Mouse (Mus musculus) cerebellum, postnatal 10 days (tissue): ENCODE results near the gene Spata31d1b.
A peak's percentile ranks its signal among the peaks of the same experiment; 100 is the strongest.
"Not testable (repeated sequence)": the region's sequence is repeated elsewhere in the genome, so short reads cannot be mapped to it uniquely, and the experiment has no call there.

Experiments
- DNase-seq, 2 experiments: peaks; one replicate each; pipeline ENCODE4 v3.0.0; 2021; ENCODE audit warnings: mixed read lengths in 2 of 2

The Spata31d1b gene

DNA sequence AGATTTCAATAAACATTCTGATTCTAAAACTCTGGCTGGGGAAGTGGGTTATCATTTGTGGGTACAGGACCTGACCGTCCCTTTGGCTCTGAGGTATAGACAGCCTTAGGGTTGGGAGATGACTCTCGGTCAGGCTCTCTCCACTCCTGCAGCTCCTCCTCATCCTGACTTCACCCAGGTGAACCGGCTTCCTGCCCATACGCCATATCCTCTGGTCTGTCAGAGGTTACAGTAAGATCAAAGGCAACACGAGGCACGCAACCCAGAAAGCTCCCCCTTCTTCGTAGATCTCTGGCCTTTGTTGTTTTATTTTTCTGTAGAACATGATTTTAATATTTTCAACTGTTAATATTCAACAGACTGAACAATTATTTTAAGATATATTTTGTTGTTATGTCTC lies 16.3 kb upstream of the Spata31d1b start:
- DNase-seq: no peak

DNA sequence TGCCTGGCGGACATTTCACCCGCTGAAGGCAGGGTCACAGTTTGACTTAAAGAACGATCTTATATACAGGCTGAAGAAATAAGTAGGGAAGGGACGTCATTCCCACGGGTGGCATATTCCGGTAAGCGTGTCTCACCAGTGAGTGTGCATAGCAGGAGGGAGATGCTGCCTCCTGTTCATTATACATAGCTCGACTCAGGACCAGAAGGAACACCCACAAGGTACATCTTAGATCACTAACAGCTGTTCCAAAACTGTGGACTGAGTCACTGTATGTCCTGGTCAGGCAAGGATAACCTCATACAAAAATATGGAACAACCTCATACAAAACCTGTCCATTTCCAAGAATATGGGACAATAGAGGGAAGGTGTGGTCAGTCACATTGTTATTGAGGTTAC lies 13.0 kb upstream of the Spata31d1b start:
- no peak for DNase-seq

DNA sequence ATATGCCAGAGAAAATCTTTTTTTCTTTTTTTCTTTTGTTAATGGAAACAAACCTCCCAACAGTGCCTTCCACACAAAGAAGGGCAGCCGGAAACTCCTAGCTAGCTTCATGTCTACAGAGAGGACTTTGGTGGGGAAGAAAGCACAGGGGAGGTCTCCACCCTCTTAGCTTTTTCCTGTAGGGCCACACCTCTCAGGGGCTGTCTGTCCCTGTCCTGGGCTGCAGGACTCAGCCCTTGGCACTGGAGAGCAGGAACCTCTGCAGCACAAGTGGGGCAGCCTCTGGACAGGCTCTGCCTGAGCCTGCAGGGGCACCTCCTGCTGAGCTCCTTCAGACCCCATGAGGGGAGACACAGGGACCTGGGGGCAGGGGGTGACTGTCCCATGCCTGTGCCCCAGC lies 11.9 kb upstream of the Spata31d1b start:
- DNase-seq: not testable (repeated sequence)

DNA sequence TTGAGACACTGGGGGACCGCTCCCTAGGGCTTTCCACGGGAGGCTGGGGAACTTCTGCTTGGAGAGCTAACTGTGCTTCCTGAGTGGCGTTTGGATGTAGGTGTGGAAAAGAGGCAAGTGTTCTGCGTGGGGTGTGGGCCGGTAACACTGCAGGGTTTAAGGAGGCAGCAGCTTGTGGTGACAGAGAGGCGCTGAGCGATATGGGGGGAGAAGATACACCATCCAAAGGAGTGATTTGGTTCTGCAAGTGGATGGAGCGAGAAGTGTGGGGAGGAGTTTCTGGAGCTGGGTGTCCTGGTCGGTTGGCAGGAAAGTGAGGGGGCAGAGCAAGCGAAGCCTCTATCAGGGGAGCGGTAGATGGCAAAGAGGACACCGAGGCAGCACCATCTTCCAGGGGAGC lies 8.6 kb upstream of the Spata31d1b start:
- DNase-seq: no peak

DNA sequence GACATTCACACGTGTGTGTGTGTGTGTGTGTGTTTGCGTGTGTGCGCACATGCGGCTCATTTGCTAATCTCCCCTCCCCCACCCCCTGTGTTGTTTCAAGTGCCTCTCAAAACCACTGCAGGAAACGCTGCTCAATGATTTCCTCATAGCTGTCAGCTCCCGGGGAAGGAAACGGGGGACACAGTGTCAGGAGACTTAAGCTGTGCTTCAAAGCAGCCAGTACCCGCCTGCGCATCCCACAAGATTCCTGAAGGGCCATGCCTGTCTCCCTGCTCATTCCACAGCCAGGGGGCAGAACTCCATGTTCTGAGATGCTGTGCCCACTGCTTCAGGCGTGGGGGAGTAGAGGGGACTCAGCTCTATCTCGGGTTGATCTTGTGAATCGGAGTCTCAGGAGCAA lies 7.5 kb upstream of the Spata31d1b start:
- DNase-seq: no peak

DNA sequence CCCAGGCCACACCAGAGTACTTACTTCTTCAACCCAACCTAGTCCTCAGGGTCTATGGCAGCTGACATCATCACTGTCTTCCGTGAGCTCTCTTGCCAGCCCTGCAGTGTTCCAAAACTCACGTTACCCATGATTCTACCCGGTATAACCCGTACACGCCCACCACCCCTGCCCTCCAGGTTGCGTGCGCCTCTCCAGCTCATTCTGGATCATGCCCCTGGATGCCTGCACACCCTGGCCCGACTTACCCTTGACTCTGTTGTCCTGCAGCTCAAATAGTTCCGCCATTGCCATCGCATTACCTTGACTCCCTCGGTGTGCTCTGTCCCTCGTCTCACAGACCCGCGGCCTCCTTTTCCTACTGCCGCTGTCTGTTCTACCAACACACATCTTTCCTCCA lies 1.9 kb upstream of the Spata31d1b start, which contains the start of gene Spata31d1a:
Gene Spata31d1a (minus strand): TSS at position 101 of the 400 bp plus-strand sequence.
- no peak for DNase-seq

DNA sequence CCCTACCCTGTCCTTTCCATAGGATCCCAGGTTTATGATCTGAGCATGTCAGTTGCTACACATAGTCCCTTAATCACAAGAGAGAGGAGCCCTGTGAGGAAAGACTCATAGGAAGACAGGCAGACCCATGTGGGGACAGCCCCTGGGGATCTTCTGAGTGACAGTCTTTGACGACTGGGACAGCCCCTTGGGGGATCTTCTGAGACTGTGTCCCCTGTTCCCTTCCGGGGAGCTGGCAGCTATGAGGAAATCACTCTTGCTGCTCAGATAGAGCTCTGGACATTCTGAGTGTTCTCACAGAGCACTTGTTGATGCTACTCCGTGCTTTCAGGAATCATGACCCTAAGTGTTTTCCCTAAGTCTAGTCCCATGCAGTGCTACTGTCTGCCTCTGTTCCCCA lies 1.6 kb downstream of the Spata31d1b start:
- DNase-seq: no peak

DNA sequence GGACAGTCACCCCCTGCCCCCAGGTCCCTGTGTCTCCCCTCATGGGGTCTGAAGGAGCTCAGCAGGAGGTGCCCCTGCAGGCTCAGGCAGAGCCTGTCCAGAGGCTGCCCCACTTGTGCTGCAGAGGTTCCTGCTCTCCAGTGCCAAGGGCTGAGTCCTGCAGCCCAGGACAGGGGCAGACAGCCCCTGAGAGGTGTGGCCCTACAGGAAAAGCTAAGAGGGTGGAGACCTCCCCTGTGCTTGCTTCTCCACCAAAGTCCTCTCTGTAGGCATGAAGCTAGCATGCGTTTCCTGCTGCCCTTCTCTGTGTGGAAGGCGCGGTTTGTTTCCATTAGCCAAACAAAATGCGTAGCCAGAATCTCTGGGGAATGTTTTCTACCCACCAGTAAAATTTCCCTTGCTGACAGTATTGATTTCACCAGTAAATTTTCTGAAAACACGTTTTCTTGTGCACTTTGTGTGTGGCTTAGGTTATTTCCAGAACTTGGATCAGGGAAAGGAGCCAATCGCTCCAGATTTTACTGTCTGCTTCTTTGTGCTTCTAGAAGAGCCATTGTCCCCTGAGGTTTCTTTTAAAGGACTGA lies 6.9 kb downstream of the Spata31d1b start:
- not testable (repeated sequence) for DNase-seq

DNA sequence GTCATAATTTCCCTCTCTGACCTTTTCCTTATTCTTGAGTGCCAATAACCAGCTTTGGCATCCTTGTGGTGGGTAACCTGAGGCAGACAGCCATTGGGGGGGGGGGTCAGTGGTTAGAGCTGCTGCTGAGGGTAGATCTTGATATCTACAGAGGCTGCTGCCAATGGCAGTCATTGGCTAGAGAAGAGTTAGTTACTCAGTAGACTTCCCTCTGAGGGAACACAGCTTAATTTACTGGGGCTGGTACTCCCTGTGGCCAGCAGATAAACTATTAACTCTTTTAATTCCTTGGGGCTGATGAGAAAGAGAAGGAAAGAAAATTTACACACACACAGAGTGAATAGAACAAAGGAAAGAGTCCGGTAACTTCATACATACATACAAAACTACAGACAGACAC lies 7.4 kb downstream of the Spata31d1b start:
- DNase-seq: no peak

DNA sequence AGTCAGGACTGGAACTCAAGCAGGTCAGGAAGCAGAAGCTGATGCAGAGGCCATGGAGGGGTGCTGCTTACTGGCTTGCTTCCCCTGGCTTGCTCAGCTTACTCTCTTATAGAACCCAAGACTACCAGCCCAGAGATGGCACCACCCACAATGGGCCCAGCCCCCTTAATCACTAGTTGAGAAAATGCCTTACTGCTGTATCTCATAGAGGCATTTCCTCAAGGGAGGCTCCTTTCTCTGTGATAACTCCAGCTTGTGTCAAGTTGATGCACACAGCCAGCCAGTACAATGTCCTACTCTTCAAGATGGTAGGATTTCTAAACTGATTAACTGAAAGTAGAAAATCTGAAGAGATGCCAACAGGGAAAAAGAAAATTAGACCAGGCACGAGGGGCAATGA lies 10.0 kb downstream of the Spata31d1b start:
- not testable (repeated sequence) for DNase-seq

DNA sequence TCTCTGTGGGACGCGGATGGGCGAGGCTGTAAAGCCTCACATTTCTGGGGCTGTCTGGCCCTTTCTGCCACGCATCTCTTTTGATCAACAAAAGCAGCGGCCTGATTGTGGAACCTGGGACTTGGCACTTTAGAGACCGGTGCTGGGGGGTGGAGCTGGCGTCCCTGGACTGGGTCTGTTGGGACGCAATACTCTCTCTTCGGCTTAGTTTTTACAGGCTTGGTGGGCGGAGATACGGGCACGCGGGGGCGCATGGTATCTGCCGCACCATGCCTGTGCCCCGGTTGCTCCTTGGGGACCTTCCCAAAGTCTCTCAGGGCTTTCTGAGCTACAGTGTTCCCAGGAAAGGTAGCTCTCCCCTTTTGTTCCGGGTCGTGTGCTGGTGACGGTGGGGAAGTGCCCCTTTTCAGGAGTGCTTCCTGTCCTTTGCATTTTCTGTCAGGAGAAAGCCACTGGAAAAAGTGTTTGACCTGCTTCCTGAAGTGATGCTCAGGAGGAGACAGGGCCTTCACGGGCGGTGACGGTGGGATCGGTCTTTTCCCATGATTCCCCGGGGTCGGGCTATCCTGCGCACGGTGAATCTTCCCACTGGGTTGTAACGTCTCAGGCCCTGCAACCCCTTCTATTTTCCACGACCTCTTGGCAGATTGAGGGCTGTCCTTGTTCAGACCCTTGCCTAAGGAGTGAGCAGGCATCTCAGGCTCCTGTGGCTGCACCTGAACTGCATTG lies 14.2 kb downstream of the Spata31d1b start:
- no peak for DNase-seq

DNA sequence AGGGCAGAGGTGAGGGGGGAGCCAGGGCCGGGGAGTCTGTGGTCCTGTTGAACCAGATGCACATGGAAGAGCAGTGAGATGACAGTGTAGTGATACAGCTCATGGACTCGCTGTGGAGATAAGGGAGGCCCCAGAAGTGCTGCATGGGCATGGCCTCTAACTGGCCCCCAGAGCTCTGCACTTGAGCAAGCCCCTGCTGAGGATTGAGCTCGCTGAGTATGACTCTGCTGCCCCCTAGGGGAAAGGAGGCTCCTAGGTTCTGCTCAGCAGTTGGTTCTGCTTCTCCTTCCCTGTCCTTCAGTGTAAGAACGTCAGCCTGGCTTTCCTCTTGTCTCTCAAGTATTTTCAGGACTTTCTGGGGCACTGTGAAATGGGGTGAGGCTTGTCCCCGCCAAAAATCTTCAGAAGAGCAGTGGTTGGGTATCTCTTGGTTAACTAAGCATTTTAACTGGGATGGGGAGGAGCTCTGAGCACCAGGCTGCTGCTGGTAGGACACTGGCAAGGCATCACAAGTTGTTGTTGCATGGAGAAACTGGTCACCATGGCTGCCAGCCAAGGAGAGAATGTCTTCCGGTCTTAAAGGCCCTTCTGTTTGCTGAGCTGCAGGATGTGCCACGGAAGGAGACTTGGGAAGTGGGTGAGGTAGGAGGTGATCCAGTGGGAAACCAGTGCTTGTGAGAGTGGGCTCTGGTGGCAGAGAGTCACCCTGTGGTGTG lies 16.5 kb downstream of the Spata31d1b start:
- DNase-seq: peak; percentile 90 to 94

DNA sequence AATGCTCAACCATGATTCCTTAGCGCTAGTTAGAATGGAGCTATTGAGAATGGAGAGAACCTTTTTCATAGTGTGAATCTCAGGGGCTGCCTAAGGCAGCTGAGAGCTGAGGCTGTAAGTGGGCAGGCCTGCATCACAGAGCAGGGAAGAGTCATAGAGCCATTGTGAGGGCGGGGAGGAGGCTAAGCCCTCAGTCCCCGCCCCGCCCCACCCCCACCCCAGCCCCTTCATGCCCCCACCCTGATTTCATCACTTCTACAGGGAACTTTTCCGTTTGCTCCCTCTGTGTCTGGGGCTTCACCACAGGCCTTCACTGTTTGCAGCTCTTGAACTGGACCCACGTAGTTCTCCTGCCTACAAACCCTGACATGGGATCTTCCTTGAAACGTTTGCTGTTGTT lies 19.6 kb downstream of the Spata31d1b start, which contains the start of gene Spata31d1d:
Gene Spata31d1d (minus strand): TSS at position 101 of the 400 bp plus-strand sequence.
- DNase-seq: no peak

DNA sequence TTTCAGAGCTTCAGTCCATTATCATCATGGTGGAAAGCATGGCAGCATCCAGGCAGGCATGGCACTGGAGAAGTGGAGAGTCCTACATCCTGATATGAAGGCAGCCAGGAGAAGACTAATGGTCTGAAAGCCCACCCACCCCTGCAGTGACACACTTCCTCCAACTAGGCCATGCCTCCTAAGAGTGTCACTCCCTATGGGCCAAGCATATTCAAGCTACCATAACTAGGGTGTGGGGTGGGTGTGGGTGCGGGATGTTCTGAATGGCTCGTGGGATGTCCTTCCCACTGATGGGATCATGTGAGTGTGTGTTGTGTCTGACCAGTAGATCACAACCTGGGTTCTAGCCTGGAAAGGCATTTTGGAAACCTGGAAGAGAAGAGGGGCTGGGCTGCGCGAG lies 21.9 kb downstream of the Spata31d1b start:
- DNase-seq: no peak

DNA sequence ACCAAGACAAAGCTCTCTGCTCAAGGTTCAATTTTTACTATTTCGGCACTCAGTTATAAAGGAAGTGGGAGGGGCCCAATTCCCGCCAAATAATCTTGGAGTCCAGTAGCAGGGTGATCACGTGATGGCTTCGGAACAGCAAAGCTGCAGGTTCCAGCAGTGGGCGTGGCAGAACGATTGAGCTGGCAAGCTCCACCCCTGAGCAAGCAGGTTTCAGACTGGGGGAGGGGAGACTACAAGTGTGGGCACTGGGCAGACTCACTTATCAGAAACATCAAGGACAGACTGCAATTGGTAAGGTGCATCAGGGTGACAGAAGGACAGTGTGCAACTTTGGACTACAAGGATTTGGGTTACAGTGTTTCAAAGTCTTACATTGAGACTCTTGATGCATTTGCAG lies 22.3 kb downstream of the Spata31d1b start:
- not testable (repeated sequence) for DNase-seq

DNA sequence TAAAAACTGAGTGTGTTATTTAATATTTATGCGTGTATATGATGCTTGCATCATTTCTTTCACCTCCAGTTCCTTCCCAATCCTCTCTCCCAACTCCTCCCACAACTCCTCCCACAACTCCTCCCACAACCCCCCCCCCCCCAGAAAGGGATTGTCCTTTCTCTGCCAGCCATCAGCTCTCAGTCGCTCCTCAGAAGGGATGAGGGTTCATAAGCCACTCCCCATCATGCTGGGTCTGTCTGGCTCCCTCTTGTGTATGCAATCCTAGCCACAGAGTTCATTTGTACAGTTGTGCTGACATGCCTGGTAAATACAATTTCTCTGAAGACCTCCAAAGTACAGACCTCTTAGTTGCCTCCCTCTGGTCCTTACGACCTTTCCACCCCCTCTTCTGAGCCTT lies 23.1 kb downstream of the Spata31d1b start:
- DNase-seq: no peak

DNA sequence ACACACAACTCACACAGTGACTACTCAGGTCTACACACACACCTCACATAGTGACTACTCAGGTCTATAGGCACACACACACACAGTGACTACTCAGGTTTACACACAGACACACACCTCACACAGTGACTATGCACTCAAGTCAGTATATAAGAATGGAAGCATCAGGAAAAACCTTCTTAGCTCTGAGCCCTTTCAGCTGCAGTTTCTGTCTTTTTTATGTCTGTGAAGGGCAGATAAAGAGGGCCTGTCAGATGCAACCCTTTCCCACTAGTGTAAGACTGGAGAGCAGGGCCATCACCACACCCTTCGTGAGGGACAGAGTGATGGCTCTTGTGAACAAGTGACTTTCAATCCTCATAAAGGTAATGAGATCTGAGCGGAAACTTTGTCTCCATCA lies 26.4 kb downstream of the Spata31d1b start:
- no peak for DNase-seq

DNA sequence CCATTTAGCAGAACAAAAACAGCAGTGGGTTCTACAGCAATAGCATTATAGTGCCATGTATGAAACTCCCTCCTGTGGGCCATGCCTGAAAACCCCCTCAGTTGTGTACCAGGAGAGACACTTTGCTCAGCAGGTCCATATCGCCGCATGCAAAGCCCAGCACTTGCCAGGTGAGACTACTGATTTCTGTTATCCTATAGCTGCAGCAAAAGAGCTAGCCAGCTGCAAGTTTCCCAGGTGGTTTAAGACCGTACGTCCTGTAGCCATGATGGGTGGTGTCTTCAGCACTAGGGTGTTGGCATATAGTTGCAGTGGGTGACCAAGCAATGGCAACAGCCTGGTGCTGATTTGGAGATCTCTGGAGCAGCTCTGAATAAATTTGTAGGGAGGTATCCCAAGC lies 27.3 kb downstream of the Spata31d1b start:
- DNase-seq: no peak

DNA sequence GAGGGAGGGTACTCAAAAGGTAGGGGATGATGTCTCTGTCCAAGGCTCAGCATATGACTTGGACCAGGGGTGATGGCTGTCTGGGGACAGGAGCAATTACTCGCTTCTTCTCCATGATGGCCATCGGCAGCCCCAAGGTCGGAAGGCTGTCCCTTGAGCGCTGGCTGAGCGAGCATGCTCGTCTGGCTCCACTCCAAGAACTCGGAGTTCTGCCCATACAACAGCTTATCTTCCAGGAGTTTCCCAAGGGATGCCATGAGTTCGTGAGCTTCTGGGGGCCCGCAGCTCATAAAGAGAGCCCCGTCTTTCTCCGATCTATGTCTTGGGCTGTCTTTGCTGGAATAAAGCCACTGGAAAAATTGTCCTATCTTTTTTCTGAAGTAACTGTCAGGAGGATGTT lies 29.0 kb downstream of the Spata31d1b start:
- peak; percentile 45 to 46 for DNase-seq

DNA sequence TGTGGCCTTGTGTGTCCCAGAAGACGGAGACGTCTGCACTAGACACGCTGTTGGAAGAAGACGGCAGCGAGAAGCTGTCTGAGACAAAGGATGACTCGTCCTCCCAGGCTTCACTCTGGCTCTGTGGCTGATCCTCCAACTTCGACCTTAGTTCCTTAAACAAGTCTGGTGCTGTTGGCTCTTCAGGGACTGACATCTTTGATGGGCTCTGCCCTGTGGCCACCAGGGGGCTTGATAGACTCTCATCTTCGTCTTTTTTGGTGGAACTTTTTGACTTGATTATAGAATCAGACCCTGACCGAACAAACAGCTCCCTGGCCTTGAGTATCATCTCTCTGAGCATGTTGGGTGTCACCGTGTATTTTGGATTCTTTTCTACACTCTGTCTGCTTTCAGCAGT lies 29.6 kb downstream of the Spata31d1b start:
- no peak for DNase-seq

DNA sequence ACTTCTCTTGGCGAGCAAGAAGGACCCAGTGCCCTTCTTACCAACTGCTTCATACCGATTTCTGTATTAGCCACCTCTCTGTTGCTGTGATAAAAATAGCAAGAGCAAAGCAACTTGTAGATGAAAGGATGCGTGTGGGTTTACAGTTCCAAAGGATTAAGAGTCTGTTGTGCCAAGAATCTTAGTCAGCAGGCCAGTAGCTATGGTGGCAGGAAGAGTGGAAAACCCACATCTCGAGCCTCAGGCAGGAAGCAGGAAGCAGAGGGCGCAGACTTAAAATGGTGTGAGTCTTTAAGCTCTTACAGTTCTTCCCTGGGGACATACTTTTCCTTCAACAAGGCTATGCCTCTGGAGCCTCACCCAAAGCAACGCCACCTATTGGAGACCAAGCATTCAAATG lies 33.4 kb downstream of the Spata31d1b start:
- DNase-seq: no peak

DNA sequence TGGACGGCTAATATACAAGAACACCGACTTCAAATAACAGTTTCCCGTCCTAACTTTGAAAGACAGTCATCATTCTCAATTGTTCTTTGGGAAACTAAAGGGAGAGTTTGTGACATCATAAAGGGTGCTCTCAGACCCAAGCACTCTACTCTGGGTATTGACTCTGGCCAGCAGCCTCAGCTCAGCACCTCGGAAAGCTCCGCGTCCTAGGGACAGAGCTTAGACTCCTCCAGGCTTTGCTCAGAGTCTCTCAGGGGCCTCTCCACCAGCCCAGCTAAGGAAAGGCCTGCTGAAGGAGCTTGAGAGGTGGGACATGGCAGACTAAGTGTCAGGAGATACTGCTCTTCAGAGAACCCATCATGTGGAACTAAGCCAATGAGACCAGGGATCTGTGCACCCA lies 34.1 kb downstream of the Spata31d1b start:
- DNase-seq: no peak

DNA sequence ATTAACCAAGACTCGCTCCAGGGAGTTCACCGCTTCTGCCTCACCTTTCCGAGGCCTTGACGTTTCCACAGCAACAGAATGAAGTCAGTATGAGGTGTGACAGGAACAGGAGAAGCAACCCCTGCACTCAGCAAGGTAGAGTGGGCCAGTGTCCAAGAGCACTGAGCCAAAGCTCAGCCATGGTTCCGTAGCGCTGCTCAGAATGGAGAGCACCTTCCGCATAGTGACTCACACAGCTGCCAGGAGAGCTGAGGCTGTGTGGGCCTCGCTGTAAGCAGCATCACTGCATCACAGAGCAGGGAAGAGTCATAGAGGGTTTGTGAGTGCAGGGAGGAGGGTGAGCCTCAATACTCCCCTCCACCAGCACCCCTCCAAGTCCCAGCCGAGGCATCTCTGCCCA lies 34.6 kb downstream of the Spata31d1b start, which contains the start of gene 1700014D04Rik:
Gene 1700014D04Rik (minus strand): TSS at position 42 of the 400 bp plus-strand sequence.
- DNase-seq: peak; percentile 40 to 44

DNA sequence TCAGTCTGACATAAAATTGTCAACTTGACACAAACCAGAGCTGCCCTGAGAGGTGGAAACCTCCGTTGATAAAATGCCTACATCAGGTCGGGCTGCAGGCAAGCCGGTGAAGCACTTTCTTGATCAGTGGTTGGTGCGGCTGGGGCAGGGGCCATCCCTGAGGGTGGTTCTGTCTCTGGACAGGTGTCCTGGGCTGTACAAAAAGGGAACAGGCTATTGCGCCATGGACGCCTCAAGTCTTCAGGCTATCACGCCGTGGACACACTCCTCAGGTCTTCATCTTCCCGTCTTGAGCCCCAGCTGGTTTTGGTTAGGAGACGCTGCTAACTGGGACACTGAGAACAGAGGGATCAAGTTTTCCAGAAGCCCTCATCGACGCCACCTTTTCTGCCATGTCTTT lies 38.2 kb downstream of the Spata31d1b start:
- no peak for DNase-seq
